Mouse (Mus musculus): ENCODE data around the gene D5Ertd579e.

D5Ertd579e gene

DNA sequence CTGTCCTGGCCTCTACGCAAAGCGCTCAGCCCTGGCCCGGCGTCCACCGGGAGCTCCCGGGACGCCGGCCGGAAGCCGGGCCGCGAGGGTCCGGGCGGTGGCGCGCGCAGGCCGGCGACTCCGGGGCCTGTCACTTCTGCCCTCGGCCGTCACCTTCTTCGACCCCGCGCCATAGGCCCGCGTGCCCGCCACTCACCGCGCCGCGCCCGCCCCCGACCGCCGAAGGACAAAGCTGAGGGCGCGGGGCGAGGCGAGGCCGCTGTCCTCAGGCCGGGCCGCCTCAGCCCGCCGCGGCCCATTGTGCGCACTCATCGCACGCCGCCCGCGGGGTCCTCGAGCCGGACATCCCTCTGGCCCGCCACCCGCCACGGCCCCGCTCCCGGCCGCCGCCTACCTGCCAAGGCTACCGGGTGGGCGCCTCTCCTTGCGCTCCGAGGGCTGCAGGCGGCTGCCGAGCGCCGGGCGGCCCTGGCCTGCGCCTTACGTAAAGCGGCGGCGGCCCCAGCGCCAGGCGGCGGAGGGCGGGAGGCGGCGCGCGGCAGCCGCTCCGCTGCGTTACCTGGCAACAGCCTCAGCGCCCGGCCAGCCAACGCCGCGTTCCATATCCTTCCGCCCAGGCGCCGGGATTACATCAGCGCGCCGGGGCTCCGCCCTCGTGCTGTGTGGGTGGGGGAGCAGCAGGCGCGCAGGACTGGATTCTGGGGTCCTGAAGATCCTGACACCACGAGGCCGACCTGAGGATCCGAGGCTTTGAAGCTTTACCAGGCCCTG is at the start of gene D5Ertd579e:
TSS of gene D5Ertd579e (minus strand) at position 564 of the 771 bp plus-strand sequence.
- peak; percentile 88 for DNase-seq (ENCODE audit: low spot score)

DNA sequence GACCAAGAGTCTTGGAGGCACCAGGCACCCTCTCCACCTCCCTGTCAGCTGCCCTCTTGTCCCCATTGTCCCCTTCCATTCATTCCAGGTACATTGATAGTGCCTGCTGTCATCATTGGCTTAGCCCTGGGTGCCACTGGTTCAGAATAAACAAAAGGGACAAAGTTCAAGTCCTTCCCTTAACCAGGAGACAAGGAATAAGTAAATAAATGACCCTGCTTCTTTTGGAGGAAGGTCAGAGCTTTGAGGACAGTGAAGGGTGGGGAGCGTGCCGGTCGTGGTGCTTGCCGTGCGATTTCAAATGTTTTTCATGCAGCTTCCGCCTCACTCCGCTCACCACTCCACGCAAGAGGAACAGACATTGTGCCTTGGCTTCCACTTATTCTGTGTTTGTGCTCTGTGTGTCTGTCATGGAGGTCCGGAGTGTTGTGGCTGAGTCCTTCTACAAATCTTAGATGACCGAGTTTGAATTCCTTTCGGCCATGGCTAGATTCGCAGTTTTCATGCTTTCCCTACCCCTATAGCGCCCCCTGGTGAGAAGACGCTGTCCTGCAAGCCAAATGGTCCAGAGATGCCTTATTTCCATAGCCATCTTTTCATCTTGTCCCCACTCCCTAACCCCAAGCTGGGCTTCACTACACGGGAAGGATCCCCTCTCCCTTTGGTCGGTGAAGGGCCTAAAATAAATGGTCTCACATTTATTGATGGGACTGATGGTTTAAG is 46.5 kb upstream of the D5Ertd579e start:
- DNase-seq (ENCODE audit: low spot score): peak; percentile 32

DNA sequence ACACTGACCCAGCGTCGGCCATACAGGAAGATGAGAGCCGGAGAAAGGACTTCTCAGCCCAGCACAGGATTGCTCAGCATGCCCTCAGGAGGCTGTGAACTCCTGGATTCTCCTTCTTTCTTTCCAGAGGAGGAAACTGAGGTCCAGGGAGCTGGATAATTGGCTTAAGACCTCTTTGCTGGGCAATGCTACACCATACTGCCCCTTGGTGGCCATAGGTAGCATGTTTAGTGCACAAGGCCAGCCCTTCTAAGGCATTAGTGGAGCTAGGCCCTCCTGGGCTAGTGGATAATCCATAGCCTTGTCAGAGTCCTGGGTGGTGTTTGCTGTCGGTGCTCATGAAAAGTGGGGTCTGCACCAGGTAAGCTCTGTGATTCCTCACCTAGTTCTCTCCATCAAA is 44.0 kb upstream of the D5Ertd579e start:
- no peak for DNase-seq (ENCODE audit: low spot score)

DNA sequence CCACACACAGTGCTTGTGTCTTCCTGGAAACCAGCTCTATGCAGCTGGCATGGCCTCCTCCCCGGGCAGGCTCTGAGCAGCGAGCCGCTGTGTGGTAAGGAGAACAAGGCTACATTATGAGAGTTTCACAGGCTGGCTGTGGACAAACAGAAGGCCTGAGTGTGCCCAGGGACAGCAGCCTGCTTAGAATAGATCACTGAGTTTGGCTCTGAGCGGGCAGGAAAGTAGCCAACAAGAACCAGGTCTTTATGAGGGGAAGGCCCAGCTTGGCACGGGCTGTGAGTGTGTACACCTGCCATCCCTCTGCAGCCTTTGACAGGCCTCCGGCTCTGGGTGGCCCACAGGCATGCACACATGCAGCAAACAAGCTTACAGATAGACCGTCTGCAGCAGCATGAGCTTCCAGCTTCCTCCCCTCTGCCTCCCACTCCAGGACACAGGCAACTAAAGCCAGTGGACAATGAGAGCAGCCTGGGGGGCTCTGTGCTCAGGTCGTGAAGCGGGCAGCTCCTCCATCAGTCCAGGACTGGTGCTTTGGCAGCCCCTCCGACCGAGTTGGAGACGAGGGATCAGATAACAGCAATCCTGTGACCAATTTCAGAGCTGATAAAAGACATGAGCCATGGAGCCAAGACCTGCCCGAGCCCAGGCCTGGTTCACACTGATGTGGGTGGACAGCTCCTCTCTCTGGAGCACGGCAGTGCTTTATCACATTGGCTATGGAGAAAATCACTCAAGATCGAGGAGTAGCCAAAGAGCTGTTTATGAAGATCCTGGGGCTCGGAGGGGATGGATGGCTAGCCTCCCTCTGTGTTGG is 43.2 kb upstream of the D5Ertd579e start:
- no peak for DNase-seq (ENCODE audit: low spot score)

DNA sequence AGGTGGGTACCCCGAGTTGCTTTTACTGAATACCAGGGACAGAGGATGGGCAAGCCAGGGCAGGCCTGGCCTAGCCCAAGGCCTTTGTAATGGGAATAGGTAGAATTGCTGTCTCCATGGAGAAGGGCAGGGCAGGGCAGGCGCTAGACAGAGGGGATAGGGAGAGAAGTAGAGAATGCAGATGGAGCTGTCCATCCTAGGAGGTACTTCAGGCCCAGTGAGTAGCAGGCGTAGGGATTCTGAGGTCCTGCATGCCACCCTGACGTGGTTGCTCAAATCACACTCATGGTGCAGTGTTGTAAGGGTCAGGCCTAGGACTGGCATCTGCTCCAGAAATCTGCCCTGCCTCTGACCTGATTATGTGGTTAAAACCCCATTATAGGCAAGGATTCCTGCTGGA is 41.9 kb upstream of the D5Ertd579e start:
- no peak for DNase-seq (ENCODE audit: low spot score)

DNA sequence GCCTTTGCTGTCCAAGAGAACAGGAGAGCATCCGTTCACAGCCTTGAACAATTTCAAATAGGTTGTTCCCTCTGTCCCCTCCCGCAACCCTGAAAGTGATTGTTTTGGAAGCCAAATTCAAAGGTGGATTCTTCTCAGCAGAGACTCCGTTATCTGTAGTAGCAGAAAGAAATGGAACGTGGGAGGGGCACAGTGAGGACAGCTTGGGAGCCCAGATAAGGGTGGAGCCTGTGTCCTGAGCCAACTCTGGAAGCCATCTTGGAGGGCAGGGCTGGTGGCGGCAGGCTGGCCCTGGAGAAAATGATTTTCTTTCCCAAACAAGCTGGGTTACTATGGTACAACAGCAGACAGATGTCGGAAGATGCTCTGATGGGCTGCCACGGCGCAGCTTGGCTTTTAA is 40.2 kb upstream of the D5Ertd579e start:
- peak; percentile 47 for DNase-seq (ENCODE audit: low spot score)

DNA sequence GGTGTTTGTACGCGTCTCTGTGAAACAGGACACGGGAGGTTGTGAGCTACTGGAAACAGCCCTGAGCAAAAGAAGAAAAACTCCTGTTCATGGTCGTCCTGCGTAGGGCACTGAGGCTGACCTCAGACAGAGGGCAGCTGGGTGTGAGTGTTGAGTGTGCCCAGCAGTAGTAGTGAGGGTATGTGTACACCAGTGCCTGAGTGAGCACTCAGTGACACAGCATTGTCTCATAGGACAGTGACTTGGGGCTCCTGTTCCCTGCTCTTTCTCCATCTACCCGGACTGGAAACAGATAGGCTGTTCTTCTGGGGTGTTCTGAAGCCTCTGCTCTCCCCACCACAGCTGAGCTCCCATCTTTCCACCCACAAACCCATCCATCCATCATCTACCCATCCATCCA is 39.3 kb upstream of the D5Ertd579e start:
- no peak for DNase-seq (ENCODE audit: low spot score)

DNA sequence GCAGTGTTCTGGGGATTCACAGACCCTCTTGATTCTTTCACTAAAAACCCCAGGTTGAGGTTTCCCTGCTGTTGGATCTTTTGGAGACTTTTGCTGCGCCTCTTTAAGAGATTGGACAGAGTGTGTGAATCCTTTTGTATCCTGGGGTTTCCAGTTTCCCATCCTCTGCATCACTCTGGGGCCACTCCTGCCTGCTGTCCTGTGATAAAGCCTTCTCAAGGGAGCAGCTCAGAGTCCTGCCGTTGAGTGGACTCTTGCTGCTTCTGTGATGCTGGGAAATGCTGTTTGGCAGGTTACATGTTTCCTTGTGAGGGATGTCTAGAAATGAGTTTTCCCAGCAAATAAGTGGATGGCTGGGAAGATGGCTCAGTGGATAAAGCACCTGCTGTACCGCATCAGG is 37.6 kb upstream of the D5Ertd579e start:
- DNase-seq (ENCODE audit: low spot score): no peak

DNA sequence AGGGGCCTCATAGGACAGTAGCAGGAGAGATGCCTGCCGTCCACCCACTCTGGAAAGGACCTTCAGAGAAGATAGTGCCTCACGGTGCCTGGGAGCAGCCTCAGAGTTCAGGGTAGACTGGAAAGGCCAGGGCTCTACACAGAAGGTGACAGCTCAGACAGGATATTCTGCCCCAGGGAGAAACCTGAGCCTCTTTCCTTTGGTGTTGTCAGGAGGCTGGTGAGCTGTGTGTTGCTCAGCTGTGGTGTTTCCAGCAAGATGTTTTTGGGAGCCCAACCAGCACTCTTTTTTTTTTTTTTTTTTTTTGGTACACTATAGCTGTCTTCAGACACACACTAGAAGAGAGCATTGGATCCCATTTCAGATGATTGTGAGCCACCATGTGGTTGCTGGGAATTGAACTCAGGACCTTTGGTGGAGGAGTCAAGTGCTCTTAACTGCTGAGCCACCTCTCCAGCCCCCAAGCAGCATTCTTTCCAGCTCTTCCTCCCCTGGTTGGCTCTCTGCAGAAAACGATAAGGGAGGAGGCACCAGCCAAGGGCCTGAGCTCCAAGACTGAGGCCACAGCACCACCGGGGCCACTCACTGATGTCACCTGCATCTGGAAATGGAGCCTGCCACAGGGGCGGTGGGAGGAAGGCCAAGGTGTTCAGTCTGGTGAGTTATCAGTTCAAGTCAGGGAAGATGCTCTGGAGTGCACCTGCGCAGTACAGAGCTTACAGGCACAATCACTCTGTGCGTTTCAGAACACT is 36.3 kb upstream of the D5Ertd579e start:
- DNase-seq (ENCODE audit: low spot score): no peak

DNA sequence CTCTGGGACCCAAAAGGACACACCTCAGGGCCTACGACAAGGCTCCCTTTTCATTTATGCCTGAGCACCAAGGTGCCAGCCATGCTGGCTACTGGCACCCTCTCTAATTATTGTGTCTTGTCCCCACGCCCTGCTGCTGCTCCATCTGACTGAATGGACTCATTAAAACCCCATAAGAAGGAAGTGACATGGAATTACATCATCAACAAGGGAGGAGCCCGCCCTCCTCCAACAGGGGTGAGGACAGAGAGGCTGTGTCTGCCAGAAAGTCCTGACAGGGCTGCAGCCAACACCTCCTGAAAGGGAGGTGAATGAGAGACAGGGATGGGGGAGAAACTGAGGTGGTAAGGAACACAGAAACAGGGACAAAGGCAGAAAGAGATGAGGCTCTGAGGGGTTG is 34.9 kb upstream of the D5Ertd579e start:
- no peak for DNase-seq (ENCODE audit: low spot score)

DNA sequence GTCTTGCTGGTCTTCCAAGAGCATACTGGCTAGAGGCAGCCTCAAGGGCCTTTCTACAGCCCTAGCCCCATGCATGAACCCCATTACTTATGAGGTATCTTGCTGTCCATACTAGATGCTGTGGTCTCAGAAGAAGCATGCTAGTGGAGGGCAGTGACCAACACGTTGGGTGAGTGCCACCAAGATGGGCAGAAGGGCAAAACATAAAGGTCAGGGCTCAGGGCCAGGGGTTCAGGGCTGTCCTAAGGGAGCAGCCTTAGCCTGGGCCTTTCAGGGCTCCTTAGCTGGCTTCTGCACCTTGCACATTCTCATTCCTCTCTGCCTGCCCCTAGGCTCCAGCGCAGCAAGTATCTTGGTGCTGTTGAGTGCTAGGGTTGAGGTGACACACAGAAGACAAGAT is 34.1 kb upstream of the D5Ertd579e start:
- no peak for DNase-seq (ENCODE audit: low spot score)

DNA sequence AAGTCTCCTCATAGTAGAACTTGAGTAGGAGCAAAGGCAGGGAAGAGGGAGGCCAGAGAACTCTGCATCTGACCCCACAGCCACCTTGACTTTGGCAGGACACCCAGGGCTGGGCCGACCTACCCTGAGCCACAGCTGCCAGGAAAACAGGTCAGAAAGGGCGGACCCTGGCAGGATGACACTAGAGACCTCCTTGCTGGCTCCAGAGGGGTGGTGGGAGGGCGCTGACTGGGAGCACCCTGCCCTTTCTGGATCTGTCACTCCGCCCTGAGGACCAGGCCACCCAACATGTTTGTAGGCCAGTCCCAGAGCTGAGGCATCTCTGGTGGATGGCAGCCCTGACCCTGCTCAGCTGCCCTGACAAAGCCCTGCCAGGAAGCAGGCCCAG is 33.3 kb upstream of the D5Ertd579e start:
- no peak for DNase-seq (ENCODE audit: low spot score)

DNA sequence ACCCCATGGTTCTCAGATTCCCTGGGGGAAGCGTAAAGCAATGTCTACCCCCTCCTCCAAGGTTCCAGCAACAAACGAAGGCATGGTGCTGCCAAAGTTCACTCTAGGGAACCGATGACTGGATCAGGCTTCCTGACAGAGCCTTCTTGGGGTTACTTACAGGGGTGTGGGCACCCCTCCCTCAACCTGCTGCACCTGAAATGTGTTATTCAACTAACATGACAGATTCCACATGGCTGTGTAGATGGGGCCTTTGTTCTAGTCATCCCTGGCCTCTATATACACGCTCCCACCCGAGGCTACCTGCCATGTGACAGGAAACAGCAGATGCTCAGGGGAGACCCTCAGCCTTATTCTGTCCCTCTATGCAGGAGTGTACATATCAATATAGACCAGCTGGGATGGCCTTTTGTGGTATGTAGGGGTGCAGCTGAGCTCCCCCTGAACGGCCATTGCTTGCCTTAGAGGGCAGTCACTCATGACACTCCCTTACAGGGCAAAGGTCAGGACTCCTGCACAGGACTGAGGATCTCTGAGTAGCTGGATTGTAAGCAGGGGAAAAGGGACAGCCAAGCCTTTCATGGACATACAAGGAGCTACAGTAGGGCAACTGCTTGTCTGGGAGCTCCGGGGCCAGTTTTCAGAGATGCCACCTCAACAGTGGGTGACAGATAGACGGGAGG is 32.7 kb upstream of the D5Ertd579e start:
- DNase-seq (ENCODE audit: low spot score): no peak

DNA sequence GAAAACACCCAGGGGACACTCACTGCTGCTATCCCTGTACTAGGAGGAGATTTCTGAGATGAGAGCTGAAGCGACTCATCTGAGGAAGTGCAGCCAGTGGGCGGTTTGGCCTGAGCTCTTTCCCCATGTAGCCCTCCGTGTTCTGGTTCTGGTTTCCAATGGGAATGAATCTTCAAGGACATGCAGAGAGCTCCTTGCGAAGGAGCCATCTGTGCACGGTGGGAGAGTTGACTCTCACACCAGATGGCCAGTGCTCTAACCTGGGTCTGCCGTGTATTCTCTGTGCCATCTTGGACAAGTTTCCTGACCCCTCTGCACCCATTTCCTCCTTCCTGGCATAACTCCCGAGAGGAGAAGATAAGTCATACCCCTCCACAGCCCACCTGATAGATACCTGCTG is 32.0 kb upstream of the D5Ertd579e start:
- no peak for DNase-seq (ENCODE audit: low spot score)

DNA sequence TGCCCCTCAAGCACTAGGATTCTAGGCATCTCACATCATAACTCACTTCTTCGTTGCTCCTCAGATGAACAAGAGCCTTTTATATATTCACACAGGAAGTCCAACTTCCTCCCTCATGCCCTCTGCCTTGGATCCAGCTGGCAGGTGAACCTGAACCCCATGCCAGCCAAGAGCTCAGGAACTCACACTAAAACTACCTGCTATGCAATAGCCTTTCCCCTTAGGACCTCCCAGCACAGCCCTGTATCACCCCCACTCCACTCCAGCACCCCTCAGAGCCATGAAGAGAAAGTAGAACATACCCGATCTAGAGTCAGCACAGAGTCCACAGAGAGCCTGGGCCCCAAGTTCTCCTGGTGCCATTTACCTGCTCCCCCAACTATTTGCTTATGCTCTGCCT is 31.3 kb upstream of the D5Ertd579e start:
- no peak for DNase-seq (ENCODE audit: low spot score)

DNA sequence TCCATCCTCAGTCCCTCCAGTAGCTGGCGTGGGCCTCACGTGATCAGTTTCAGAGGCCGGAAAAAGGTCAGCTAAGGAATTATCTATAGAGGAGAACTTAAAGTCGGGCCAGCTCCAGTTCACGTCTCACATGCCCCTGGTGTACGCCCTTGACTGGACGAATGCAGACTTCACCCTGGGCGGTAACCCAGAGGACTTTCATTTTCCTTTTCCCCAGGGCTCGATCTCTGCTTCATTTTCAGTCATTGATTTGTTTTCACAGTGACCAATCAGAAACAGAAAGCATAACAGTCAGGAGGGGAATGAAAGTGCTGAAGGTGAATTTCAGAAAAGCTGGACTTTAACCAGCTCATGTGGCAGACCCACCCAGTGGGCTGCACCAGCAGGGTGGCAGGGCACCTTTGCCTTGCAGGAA is 30.6 kb upstream of the D5Ertd579e start:
- no peak for DNase-seq (ENCODE audit: low spot score)

DNA sequence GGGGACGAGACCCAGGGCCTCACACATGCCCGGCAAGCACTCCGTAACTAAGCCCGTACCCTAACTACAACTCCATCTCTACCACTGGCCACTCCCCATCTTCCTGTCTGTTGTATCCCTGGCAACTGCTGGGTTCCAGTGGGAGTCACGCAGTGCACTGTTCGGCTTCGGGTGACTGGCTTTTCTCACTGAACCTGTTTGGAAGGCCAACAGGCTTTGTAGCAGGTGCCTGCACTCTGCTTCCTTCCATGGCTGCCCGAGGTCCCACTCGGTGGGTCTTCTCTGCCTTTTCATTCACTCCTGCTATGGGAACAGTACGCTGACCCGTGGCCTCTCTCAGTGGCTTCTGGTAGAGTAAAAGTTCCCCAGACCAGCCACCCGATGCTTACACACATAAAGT is 30.0 kb upstream of the D5Ertd579e start:
- no peak for DNase-seq (ENCODE audit: low spot score)

DNA sequence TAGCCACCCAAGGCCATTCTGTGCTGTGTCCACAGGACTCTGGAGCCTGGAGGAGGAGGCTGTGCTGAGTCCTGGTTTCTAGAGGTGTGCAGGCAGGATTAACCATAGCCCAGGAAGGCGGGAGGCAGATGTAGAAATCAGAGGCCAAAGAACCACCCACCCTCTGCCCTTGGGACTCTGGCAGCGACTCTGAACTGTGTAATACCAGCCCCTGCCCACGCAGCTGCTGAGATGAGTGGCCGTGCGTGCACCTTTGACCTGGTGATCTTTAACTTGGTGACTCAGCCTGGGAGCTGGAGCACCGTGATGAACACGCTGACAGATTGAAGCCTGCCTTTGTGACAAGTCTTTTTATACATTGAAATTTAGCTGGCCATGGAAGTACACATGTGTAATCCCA is 28.4 kb upstream of the D5Ertd579e start:
- DNase-seq (ENCODE audit: low spot score): no peak

DNA sequence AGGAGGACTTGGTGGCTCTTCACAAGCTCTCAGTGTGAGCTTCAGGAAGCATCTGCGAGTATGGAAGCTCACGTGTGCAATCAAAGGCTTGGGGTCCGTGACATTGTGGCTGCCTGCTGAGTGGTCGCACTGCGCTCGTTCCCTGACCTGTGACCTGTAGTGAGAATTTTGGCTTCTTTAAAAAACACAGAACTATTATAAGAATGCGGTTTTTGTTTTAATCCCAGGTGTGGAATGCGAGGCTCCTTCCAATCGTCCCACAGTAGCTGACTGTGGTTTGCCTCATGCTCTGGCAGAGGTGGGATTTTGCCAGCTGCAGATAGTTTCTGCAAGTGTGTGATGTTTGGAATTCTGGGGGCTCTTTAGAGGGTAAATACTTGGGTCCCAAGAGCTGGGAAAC is 27.5 kb upstream of the D5Ertd579e start:
- DNase-seq (ENCODE audit: low spot score): no peak

DNA sequence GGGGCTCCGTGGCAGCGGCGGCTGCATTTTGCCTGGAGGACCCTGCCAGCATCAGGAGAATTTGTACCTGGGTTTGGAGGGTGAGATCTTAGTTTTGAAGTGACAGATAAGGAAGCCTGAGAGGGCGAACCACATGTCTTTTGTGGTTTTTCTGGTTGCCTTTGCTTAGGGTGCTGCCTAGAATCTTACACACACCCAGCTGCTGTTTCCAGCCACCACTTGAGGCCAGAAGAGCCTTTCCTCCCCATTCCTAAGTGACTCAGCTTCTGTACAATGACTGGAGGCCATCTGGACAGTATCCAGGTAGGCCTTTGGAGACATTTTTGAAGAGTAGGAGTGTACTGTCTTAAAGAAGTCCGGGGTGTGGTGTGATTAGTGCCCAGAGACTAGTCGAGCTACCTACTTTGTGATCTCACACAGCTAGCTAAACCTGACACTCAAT is 26.6 kb upstream of the D5Ertd579e start:
- DNase-seq (ENCODE audit: low spot score): no peak

DNA sequence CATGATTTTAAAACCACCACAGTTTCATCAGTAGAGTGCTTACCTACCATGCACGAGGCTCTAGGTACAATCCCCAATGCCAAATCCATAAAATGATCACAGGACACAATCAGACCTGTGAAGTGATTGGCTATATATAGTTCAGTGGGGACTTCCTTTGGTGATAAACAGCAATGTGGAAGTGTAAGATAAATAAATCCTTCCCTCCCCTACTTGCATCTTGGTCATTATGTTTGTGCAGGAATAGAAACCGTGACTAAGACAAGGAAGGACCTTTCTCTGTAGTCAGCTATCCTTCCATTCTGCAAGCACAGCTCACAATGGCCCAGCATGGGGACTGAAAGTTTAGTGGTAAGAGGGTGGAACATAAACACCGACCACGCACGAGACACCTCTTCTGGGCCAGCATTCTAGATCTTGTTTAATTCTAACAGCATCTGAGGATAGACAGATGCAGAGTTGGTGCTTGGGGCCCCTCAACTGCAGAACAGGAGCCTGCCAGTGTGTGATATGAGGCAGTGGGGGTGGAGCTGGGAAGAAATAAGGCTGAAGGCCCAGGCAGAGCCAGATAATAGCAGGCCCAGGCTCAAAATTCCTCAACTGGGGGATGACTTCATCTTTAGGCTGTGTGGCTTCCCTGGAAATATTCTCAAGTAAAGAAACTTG is 25.0 kb upstream of the D5Ertd579e start:
- DNase-seq (ENCODE audit: low spot score): no peak

All from ovary, adult 18-20 months (tissue).